Mouse (Mus musculus) adrenal gland, adult 18-20 months (tissue): ENCODE measurements around the gene AA467197. TPM values are rescaled to one million over a fixed set of nuclear protein-coding genes. Genes with fewer than 3 reads are reported as not detected.

ENCODE experiments used
- DNase-seq, 2 experiments: peaks; one replicate each; pipeline ENCODE4 v3.0.0; 2021 to 2022; ENCODE audit warnings: low spot score in 2 of 2
- long read RNA-seq, 2 experiments: library from polyadenylated mRNA; stranded (forward); transcript quantifications; one replicate each; pipeline ENCODE4 v2.0.0; 2021
- total RNA-seq, 2 experiments: library from RNA; stranded (reverse); gene quantifications; 1 replicate in 1 of 2; 2 replicates in 1 of 2; pipeline ENCODE4 v1.2.3; 2021

Gene AA467197
- total RNA-seq = 1 to 10 TPM; 1.2 to 3.2 TPM
- long read RNA-seq, experiment 1, partial matches to known transcripts = 0 of 2 reads
- long read RNA-seq, experiment 1, other reads (novel, unspliced or antisense) = 0 of 2 reads
- long read RNA-seq, experiment 2, partial matches to known transcripts = 0 of 2 reads
- long read RNA-seq, experiment 2, other reads (novel, unspliced or antisense) = 0 of 2 reads

- DNase-seq = no peak
These were observed at the start of gene AA467197 for GRCm38 (mm10) chr2:122636686-122637085. TSS of gene AA467197 (plus strand) at chr2:122636986.

DNA sequence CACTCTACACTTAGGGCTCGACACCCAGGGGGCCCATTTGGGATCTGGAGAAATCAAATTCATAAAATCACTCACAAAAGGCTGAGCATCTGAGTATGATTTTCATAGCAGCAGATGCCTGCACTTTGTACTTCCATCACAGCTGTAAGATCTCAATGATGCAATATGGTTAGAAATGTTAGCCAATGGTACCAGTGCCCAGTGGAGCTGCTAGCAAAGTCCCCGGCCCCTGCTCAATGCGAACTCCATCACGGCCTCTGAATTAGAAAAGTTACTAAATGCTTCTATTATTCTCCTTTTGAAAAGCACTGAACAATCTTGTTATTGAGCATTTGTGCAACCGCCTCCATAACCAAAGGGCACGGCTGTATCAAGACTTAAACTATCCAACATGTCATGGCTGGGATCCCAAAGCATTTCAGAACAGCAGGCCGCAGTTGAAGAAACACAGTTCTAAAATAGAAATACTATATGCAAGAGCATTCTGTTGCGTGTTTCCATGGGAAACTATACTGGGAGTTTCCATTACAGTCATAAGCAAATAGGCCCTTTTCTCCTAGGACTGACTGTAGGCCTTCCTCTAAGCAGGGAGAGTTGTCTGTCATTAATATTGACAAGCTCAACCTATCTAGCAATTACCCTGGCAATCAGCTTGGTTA lies 48.8 kb upstream of the AA467197 start:
- no peak for DNase-seq

DNA sequence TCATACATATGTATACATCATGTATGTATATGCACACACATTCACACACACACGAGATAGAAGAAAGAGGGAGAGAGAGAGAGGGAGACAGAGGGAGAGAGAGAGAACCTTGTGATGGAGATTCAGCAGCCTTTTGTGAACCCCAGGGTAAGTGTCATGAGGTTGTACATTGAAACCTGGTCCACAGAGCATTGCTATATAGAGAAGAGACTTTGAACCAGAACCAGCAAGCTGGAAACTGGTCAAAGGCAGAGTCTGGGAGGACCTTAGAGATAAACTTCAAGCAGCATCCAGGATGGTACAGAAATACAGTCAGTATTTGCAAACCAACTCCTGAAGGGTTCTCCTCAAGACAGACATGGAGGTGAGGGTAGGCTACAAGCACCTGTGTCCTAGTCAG lies 46.4 kb upstream of the AA467197 start:
- no peak for DNase-seq

DNA sequence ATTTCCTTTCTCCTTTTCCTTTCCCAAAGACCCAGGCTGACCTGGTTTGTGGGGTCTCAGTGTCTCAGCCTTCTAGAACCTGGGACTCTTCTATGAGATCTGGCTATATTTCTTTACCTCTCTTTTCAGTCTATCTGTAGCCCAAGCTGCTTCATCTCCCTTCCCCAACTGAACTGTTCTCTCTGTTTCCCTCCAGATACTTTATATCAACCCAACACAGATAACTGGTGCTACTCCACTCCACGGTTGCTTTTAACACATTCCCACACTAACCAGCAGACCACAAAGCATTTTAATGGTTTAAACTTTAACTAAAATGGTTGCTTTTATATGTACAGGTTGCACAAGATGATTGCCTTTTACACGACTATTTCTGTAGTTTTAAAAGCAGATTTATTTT lies 45.6 kb upstream of the AA467197 start:
- no peak for DNase-seq

DNA sequence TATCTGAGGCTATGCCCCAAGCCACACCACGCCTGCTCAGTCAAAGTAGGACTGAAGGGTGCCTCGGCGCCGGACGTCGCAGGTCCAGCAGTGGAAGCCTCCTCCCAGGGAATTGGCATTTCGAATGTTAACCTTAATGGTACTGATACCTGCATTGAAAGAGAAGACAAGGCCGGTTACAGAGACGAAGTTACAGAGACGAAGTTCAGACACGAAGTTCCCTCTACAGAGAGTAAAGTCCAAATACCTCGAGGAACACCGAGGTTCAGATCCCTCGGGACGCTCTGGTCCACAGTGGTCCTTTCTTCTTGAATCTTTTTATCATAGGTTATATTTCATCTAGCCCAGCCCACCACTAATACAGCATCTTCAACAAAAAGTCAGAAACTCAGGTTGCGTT lies 41.3 kb upstream of the AA467197 start:
- no peak for DNase-seq

DNA sequence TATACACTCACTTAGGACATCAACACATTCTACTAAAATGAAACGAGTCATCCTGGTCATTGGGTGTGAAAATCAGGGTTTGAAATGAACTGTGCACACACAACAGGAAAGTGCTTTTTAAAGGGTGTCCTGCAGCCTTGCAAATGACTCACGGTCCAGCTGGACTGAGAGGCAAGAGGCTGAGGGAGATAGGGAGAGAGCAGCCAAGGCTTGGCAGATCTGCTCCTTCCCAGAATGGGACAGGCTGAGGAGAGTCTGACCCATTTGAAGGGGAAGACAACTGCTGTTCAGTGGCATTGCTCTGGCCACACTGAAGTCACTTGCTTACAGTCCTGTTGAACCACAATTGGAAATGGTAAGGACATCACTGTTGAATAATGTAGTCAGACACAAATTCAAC lies 37.0 kb upstream of the AA467197 start:
- no peak for DNase-seq

DNA sequence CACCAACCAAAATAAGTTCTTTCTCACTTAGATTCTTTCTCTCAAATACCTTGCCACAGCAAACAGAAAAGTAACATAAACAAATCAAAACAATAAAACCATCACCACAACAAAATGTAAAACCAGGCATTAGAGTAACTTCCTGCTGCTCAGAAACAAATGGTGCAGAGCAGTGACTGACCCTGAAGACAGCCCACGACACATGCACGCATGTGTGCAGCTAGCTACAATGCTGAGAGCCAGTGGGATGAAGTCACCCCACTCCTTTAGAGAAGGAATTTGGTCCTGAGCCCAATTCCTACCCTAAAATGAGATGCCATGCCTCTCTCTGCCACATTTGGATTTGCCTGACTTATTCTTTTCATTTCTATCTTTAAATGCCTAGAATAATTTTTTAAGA lies 35.4 kb upstream of the AA467197 start:
- DNase-seq = no peak

DNA sequence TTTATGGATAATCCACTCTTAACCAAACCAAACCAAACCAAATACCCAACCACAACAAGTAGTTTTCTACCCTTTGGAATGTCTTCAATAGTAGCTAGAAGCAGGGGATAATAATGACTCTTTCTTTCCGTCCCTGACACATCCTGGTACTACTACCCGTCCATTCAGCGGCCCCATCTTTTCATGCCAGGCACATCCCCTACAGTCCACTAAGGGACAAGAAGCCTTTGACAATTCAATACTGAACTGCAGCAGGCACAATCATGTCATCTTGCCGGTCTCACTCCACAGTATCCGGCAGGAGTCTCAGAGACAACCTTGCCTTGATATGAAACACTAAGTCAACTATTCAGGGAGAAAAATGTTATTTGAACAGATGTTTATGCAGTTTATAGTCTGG lies 31.0 kb upstream of the AA467197 start:
- DNase-seq = no peak

- DNase-seq = no peak
These were observed 28.0 kb upstream of the AA467197 start for GRCm38 (mm10) chr2:122608820-122609219.

GRCm38 (mm10) chr2:122610746-122611653 lies 25.8 kb upstream of the AA467197 start, which contains the start of gene Gatm:
TSS of gene Gatm (minus strand) at chr2:122611303.
- peak; percentile 45 to 51 for DNase-seq

DNA sequence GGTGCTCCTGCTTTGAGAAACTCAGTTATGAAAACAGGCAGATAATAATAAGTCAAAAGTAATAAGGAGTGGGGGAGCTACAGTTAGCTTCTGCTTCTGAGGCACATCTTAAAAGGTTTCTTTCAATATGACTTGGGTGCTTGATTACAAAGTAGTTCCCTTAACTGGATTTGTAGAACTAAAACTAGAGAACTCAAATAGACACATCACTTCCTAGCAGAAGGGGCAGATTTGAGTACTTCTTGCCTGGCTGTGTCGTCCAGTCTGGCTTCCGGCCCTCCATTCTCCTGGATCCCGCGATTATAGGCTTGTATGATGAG lies 25.2 kb upstream of the AA467197 start:
- no peak for DNase-seq

DNA sequence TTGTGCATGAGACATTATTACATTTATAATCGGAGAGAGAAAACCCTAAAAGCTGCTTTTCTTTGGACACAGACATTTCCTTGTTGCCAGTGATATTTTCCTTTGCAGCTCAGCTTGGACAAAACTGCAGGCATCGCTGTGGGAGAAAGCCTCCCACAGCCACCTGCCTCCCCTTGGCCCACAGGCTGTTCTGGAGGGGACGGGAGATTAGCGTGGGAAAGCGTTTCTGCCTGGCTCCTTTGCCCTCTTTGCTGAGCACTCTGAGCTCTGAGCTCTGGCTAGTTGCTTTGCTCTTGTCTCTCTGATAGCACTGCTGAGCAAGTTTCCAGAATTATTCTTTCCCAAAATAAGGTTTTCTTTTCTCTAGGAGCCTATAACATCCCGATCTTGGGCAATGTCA lies 20.5 kb upstream of the AA467197 start:
- DNase-seq = no peak

GRCm38 (mm10) chr2:122617792-122618191 lies 19.0 kb upstream of the AA467197 start:
- DNase-seq = no peak

DNA sequence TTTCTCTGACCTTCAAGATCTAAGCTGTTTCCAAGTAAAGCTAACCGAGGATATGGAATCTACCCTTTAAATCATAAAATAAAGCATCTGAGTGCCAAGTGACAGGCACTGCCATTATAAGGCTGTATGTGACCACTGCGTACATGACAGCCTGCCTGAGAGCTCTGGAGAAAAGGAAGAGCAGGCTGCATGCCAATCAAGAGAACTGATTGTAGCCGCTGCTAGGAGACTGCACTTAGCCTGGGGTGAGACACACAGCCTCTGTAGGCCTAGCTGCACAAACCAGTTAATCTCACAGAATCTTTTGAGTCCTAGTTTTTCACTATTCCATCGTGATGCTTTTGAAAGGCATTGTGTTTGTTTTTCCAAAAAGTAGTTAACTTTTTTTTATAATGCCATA lies 18.1 kb upstream of the AA467197 start:
- no peak for DNase-seq

- no peak for DNase-seq
These were observed 15.3 kb upstream of the AA467197 start for GRCm38 (mm10) chr2:122621337-122622110.

GRCm38 (mm10) chr2:122625930-122626329 lies 10.9 kb upstream of the AA467197 start:
- DNase-seq = no peak

- DNase-seq = peak; percentile 63 to 64
These were observed 7.8 kb upstream of the AA467197 start for GRCm38 (mm10) chr2:122628976-122629375.

DNA sequence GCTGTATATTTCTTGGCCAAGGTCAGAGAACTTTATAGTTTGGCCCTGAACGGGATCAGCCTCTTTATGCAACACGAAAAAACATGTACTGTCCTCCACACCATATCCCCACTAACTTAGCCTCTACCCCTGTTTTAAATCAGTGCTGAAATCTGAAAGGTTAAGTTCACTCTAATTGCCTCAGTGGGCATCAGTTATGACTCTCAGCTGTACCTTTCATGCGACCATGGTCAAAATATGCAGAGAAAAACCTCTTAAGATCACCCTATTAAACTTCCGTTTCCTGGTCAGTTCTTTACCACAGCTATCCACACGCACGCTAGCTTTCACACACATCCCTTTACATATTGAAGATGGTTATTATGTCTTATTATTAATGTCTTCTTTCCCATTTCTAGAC lies 6.9 kb upstream of the AA467197 start:
- DNase-seq = no peak

- DNase-seq = peak; percentile 82 to 85
These were observed 6.1 kb upstream of the AA467197 start for GRCm38 (mm10) chr2:122630465-122631225.

DNA sequence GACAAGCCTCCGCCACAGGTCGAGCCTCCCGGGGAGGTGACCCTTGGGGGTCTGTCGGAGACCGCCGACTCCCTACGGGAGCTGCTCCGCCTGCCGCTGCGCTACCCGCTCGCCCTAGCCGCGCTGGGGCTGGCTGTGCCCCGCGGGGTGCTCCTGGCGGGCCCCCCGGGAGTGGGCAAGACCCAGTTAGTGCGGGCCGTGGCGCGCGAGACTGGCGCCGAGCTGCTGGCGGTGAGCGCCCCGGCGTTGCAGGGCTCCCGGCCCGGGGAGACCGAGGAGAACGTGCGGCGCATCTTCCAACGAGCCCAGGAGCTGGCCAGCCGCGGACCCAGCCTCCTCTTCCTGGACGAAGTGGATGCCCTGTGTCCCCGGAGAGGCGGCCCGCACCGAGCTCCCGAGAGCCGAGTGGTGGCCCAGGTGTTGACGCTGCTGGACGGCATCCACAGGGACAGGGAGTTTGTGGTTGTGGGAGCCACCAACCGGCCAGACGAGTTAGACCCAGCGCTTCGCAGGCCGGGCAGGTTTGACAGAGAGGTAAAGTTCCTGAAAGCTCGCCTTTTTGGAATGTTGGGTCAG lies 5.5 kb upstream of the AA467197 start:
- DNase-seq = peak; percentile 41 to 43
